Mouse (Mus musculus) left cerebral cortex, postnatal 10 days (tissue): ENCODE data around the gene Cldnd1. TPM values are rescaled to one million over a fixed set of nuclear protein-coding genes. Genes with fewer than 3 reads are reported as not detected.
A peak's percentile ranks its signal among the peaks of the same experiment; 100 is the strongest.

Source experiments
- DNase-seq, 2 experiments: peaks; one replicate each; pipeline ENCODE4 v3.0.0; 2021 to 2022; ENCODE audit warnings: low spot score in 2 of 2, mixed read lengths in 1 of 2; ENCODE audit errors: extremely low spot score in 1 of 2
- intact Hi-C: fragments of 180-260 bp; cut with DNase I; formaldehyde crosslinking; loops from one replicate; pipeline ENCODE4 v1.15.1; 2025
- total RNA-seq, 2 experiments: library from RNA; stranded (reverse); gene quantifications; 2 replicates each; pipeline ENCODE4 v1.2.3; 2021

Gene Cldnd1
- 100 to 1,000 TPM; 119 to 122 TPM for total RNA-seq

- peak; percentile 93 to 97 for DNase-seq
- intact Hi-C loops, result loop anchor here (2.0 kb wide), 1 partner anchor 49 kb away; no protein-coding TSS in a partner anchor
Observed at GRCm38 (mm10) chr16:58727477-58728131, at the start of gene Cldnd1. Cldnd1 (plus strand) TSS chr16:58727910.

- no peak for DNase-seq
- intact Hi-C loops, result loop anchor here (2.0 to 10.0 kb wide), 2 partner anchors 50 to 726 kb away; partner anchors contain the start of gene Gabrr3
Observed at GRCm38 (mm10) chr16:58678660-58679059, 49.0 kb upstream of the Cldnd1 start.

DNA sequence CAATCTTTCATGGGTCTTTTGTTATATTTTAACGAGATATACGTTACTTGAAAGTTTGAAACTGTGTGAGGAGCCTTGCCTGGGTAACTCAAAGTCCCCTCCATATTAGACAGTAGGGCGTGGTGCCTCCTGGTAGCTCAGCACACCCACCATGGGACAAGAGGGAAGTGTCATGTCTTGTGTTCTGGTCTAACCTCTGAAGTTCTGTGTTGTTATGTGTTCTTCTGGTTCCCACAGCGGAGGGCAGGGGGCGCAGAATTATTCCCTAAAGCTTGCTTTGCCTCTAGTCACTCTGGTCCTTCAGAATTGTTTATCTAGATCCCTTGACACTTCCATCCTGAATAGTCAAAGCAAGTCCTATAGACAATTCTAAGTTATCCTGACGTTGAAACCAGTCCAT is 45.7 kb upstream of the Cldnd1 start:
- DNase-seq, result no peak
- intact Hi-C loops, result no loop called here

- intact Hi-C loops, result no loop called here
- DNase-seq, result no peak
Observed at GRCm38 (mm10) chr16:58682870-58683269, 44.8 kb upstream of the Cldnd1 start.

DNA sequence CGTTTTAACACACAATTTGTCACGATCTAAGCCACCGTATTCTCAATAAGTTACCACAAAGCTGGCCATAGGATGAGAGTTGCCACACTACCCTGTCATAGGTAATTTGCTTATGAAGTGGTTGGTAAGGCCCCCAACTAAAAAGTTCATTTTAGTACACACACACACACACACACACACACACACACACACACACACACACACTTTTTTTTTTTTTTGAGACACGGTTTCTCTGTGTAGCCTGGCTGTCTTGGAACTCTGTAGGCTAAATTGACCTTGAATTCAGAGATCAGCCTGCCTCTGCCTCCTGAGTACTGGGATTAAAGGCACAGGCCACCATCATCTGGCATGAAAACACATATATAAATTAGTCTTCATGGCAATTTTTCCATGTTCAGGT is 43.8 kb upstream of the Cldnd1 start:
- DNase-seq, result no peak
- intact Hi-C loops, result no loop called here

DNA sequence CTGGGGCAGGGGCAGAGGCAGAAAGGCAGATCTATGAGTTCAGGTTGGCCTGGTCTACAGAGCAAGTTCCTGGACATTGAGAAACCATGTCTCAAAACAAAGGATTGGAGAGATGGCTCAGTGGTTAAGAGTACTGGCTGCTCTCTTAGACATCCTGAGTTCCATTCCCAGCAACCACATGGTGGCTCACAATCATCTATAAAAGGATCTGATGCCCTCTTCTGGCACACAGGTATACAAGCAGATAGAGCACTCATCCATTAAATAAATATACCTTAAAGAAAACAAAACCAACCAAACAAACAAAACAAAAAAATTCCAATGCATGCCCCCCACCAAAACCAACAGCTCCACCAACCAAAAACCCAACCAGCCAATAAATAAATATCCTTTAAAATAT is 43.2 kb upstream of the Cldnd1 start:
- DNase-seq, result no peak
- intact Hi-C loops, result no loop called here

DNA sequence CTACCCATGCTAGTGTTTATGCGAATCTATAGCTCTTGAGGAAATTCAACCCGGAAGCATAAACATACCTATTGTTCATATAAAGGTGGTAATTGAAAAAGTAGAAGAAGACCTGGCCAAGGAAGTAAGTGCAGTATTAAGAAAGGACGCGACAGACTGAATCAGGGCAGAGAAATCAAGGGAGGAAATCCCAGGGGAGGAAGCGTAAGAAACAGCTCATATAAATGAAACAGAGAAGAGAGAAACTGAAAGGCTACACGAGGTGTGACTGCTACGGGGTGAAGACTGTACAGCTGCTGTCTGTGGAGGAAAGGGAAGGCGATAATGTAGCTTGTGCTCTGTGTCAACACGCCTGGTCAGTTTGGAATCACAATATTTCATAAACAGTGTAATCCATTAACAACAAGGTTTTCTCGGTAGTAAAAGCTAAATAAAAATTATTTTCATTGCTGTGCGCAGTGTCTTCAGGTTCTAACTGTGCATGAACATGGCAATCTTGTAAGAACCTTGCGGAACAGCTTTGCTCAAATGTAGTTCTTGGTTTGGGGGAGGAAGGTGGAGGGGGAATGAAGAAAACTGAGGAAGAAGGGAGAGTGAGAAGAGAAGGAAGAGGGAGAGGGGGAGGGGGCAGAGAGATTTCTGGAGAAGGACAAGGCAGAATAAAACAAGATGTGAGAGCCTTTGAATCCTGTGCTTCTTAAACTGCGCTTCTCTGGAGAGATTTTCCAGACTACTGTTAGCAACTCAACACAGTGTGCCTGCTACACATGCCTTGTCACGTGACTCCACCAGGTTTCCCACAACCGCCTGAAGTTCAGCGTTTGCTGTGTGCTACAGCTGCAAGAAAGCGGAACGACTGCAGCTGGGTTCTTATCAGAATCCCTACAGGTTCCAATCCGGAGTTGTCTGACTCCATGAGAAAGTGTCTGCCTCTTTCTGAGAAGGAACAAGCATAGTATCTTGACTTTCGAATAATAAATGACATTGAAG is 41.9 kb upstream of the Cldnd1 start:
- intact Hi-C loops, result no loop called here
- DNase-seq, result no peak

- intact Hi-C loops, result no loop called here
- no peak for DNase-seq
Observed at GRCm38 (mm10) chr16:58688534-58688933, 39.2 kb upstream of the Cldnd1 start.

DNA sequence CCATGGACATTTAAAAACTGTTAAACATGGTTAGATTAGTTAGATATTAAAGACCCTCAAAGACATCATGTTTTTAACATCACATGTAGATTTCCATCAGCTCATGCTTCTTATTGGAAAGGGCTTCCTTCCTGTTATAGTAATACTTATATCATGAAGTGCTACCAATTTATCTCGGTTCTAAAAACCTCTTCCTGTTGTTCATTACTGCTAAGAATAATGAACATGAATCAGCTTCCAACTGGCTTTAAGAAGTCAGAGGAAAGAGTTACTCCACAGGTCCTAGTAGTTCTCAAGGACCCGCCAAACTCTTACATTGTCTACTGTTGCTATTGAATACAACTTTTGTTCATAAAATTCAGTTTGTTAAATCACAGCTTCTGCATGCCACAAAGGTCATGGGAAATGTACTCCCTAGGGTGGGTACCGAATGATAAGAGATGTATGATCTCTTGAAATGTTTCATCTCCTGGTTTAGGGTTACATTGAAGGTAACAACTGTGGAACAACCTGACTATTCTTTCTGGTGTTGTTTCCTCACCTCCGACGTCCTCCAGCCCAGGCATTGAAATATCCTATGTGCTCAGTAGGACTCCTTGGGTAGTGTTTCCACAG is 38.0 kb upstream of the Cldnd1 start:
- intact Hi-C loops, result no loop called here
- DNase-seq, result no peak

- no peak for DNase-seq
- intact Hi-C loops, result no loop called here
Observed at GRCm38 (mm10) chr16:58690322-58690732, 37.4 kb upstream of the Cldnd1 start.

DNA sequence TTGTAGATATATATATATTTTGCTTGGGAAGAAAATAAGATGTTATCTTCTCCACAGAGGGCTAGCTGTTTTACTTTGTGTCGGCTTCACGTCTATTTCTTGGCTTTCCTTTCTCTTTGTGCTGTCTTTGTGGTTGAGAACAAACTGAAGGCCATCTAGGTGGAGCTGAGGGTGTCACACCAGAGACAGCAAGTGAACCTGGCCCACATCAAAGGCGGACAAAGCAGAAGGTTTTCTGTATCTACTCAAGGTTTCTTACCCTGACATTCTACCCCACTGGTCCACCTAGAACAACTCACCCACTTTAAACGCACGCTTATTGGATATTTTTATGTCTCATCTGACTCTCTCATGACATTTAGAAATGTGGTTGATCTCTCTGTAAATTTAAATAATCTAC is 33.6 kb upstream of the Cldnd1 start:
- intact Hi-C loops, result no loop called here
- no peak for DNase-seq

GRCm38 (mm10) chr16:58696796-58697195 is 30.9 kb upstream of the Cldnd1 start:
- no peak for DNase-seq

GRCm38 (mm10) chr16:58697261-58697660 is 30.4 kb upstream of the Cldnd1 start:
- DNase-seq, result no peak
- intact Hi-C loops, result no loop called here

More at GRCm38 (mm10) chr16:58696796-58697195, 30.9 kb upstream of the Cldnd1 start:
- intact Hi-C loops, result no loop called here

DNA sequence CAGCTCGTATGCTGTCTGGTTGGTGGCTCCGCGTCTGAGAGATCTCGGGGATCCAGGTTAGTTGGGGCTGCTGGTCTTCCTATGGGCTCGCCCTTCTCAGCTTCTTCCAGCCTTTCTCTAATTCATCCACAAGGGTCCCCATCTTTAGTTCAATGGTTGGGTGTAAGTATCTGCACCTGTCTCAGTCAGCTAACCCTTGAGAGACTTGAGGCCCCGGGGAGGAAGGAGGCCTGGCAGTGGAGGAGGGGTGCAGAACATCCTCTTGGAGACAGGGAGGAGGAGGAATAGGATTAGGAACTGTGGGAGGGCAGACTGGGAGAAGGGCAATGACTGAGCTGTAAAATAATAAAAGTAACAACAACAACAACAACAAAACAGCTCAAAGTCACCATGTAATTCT is 27.5 kb upstream of the Cldnd1 start:
- DNase-seq, result no peak
- intact Hi-C loops, result no loop called here

- no peak for DNase-seq
- intact Hi-C loops, result no loop called here
Observed at GRCm38 (mm10) chr16:58700816-58701424, 26.8 kb upstream of the Cldnd1 start.

DNA sequence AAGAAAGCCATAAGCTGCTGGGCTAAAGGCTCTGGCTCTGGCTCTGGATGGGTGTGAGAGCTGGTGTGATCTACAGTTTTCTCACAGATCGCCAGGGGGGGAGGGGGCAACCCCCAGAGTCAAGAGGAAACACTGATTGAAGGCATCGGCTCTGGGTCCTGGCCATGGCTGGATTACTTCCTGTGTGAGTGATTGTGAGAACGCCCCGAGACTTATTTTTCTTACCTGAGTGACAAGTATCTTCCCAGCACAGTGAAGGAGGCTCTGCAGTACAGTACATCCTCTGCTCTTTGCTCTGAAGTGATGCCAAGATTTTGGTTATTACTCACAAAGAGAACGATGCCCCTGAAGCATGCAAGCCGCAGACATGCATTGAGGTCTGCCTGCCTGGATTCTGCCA is 25.9 kb upstream of the Cldnd1 start:
- intact Hi-C loops, result no loop called here
- DNase-seq, result peak in 1 of 2 experiments; percentile 26

GRCm38 (mm10) chr16:58702329-58702932 is 25.3 kb upstream of the Cldnd1 start:
- intact Hi-C loops, result no loop called here
- no peak for DNase-seq

GRCm38 (mm10) chr16:58703382-58704124 is 24.2 kb upstream of the Cldnd1 start:
- DNase-seq, result no peak
- intact Hi-C loops, result no loop called here
